Mouse (Mus musculus): ENCODE measurements around the gene Slc5a4b.

Gene Slc5a4b

DNA sequence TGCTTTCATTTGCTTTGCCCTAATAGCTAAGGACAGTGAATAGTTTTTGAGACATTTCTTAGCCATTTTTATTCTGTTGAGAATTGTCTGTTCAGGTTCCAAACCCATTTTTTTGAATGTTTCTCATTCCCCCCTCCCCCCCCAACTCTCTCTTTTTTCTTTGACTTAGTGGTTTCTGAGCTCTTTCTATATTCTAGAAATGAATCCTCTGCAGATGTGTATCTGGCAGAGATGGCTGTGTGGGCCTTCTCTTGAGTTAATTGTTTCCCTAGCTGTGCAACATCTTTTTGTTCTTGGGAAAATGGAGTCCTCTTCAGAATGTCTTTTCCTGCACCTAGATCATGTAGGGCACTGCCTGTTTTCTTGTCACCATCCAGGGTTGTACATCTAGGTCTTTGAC is 75.5 kb downstream of the Slc5a4b start:
- DNase-seq: no peak

DNA sequence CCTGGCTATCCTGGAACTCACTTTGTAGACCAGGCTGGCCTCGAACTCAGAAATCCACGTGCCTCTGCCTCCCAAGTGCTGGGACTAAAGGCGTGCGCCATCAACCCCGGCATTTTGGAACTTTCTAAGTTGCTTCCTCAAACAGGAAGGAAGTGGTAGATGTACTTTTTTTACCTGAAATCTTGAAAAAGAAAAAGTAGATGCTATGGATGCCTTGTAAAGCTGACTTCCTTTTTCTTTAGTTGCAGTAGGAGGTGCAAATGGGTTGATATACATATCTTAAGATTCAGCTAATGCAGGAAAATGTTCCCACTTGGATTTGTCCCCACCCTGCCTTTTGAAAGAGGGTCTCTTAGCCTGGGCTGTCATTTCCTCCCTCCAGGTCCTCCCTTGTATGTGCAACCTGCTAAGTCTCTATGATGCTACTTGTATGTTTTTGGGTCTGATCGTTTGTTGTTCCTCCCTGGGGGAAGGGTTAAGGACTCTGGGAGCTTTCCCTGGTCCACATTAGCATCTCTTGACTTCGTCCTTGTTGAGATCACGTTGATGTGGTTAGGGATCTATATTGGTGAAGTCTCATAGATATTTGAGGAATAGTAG is 76.7 kb downstream of the Slc5a4b start:
- DNase-seq: no peak

DNA sequence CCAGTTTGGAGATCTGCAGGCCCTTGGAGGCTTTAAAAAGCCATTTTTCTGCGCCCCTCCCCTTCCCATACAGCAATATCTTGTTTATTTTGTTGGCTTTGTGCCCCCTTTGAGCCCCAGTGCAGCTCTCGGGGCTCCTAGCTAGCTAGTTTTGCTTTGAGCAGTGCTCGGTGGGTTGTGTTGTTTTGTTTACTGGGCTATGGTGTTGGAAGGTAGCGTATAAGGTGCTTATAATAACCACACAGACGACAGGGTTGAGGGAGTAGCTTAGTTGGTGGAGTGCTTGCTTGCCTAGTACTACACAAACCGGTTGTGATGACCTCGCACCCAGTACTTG is 77.7 kb downstream of the Slc5a4b start:
- DNase-seq: no peak

DNA sequence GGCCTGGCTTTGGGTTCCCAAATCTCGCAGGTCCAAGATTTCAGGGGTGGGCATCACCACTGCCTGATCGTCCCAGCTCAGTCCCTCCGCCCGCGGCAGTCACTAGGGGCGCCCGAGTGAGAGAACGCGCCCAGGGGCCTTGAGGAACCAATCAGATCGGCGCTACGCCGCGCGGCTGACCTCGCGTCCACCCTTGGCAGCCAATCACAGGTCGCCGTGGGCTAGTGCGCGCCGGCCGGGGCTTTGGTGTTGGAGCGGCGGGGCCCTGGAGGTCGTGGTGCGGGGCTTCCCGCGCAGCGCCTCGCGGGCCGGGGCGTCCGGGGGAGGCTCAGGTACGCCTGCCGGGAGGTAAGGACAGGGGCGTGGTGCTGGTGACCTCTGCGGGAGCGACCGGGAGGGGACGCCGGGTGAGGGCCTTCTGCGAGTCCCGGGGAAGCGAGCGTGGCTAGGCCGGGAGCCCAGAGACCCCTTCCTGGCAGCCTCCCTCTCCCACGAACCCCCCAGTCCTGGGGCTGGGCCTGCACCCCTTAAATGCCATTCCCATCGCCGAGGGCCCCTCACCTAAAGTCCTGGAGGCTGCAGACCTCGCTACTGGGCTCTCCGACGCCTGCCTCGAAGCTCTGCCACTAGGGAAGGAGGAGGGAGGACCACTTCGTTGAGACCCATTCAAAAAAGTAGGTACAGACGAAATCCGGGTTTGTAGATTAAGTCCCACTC is 78.2 kb downstream of the Slc5a4b start, which contains the start of gene Zfp280b:
Zfp280b (plus strand) TSS at position 249 of the 717 bp plus-strand sequence.
- DNase-seq: peak; percentile 94

DNA sequence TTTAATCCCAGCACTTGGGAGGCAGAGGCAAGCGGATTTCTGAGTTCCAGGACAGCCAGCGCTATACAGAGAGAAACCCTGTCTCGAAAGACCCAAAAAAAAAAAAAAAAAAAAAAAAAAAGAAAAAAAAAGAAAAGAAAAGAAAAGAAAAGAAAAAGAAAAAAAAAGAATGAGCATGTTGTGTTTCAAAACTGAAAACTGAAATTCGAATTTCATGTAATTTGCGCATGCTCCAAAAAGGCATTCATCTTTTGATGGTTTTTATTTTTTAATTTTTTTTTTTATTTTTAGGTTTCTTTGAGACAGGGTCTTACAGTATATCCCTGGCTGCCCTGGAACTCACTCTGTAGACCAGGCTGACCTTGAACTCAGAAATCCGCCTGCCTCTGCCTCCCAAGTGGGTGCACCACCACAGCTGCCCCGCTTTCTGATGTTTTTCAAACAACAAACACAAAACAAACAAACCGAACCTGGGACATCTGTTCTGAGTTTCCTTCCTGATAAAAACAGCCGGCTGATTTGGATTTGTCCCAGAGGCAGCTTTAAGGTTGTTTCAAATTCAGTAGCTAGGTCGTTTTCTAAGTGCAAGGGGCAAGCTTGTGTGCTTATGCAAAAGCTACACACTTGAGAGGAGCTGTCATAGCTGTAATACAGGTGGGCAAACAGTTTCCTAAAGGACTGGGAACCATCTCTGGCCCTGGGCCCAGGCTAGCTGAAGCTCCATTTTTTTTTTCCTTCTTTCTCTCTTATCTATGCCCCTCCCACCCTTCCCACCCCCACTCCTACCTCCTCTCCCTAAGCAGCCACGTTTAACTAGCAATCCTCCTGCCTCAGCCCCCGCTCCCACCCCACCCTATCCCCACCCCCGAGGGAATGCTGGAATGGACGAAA is 79.0 kb downstream of the Slc5a4b start:
- no peak for DNase-seq

DNA sequence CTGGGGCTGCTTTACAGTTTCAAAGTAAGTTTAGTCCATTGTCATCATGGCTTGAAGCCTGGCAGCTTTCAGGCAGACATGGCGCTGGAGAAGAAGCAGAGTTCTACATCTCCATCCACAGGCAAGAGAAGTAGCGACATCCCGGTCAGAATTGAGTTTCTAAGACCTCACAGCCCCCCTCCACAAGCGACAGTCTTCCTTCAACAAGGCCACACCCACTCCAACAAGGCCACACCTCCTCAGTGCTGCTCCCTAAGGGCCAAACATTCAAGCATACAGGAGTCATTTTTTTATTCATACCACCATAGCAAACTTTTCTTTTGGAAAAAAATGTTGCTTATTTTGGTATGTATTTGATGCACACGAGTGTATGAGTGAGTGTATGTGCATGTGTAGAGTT is 80.3 kb downstream of the Slc5a4b start:
- DNase-seq: no peak

DNA sequence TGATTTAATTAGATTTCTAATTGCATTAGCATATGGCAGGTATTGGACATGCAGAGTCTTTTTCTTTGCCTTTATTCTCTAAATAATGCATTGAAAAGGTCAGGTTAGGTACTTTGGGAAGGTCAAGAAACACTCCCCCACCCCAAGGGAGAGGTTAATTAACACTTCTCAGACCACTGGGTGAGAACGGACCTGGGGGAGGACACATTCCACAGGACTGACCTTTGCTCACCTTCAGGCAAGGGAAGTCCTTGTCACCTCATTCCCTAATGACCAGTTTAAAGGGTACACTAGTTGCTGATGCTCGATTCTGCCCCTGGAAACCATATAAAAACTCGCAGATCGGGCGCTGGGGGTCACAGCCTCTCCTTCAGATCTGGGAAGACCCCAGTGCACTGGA is 81.5 kb downstream of the Slc5a4b start:
- DNase-seq: no peak

DNA sequence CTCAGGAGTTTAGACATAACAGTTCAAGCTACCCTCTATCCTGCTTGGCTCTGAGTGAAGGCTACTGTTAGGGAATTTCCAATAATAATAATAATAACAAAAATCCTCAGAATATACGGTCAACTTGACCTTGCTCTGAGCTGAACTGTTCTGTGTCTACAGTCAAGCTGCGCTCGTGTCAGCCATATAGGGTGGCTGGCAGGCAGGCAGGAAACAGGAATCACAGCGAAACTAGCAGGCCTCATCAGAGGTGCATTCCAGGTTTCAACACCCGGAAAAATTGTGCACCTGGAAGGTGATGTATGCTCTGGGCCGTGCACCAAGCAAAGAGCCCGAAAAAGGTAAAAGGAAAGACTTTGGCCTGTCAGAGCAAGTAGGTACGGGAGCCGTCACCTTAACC is 82.4 kb downstream of the Slc5a4b start:
- DNase-seq: no peak

DNA sequence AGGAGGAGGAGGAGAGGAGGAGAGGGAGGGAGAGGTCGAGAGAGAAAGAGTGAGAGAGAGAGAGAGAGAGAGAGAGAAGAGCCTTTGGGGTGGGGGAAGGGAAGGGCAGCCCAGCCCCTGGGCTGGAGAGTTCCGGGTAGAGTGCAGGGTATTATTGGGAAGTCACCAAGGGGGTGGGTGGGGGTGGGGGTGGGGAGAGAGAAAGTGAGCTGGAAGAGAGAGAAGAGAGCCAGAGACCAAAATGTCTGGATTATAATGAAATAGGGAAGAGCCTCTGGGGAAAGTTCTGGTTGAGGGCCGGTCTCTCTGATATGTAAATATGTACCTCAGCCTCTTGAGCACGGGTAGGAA is 82.8 kb downstream of the Slc5a4b start:
- no peak for DNase-seq

DNA sequence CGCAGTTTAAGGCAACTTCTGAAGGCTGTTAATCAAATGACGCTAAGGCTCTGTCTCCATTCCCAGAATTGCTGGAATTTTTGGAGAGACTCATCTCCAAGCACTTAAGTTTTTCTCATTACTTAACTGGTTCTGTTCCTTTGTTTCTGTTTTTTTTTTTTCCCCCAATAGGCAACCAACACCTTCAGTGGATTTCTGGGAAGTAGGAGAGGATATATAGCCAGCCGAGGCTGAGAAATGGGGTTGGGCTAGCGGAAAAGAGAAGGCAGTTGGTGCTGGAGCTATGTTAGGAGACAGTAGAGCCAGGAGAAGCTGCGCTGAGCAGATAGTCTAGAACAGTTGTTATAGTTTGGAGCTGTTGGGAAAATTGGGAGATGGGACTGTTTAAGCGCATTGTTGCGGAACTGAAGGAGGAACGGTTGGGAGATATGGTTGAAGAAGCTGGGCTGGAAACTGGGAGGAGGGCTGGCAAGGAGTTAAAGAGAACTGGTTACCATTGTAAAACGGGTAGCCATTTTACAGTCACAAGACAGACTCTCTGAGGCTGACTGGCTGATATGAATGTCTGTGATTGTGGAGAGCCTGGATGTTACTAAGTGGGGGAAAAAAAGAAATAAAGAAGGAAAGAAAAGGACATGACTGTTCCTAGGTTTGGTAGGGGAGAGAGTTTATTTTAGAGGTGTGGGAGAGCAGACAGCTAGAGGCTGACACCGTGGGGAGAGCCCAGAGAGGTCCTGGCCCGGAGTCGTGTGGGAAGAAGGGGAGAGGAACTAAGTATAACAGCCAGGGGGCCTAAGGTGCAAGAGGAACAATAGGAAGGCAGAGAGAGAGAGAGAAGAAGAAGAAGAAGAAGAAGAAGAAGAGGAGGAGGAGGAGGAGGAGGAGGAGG is 83.4 kb downstream of the Slc5a4b start:
- DNase-seq: no peak

DNA sequence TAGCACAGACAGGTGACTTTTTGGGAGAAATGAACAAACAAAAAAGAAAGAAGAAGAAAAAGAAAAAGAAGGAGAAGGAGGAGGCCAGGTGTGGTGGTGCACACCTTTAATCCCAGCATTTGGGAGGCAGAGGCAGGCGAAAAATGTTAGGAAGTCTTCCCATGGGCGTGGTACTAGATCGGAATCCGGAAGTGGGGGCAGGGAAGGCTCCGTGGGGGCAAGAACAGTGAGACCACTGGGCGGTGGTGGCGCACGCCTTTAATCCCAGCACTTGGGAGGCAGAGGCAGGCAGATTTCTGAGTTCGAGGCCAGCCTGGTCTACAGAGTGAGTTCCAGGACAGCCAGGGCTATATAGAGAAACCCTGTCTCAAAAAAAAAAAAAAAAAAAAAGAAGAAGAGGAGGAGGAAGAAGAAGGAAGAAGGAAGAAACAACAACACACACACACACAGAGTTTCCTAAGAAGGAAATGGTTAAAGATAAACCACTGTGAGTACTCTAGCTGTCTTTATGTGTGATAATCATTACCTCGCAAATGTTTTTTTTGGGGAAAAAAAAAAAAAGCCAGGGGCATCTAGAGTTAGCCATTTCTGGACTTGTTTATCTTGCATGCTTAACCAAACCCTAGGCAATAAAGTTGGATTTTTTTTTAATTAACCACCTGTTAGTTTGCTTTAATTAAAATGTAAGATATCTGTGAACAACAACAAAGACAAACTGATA is 85.1 kb downstream of the Slc5a4b start:
- DNase-seq: no peak

DNA sequence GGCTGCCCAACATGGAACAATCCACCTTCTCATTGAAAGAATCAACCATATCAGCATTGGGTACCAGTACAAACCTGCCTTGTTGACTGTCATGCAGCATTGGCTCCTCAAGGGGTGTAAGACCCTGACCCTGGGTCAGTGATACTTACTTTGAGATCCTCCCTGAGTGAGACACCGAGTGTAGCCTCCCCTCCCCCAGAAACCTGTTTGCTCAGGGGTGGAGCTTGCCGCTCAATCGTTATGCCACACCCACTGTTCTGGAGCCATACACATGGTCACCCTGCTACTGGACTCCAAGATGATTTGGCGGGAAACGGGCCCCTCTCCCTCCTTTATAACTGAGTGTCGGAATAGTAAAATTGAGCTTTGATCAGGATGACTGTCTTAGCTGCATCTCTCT is 86.8 kb downstream of the Slc5a4b start:
- no peak for DNase-seq

DNA sequence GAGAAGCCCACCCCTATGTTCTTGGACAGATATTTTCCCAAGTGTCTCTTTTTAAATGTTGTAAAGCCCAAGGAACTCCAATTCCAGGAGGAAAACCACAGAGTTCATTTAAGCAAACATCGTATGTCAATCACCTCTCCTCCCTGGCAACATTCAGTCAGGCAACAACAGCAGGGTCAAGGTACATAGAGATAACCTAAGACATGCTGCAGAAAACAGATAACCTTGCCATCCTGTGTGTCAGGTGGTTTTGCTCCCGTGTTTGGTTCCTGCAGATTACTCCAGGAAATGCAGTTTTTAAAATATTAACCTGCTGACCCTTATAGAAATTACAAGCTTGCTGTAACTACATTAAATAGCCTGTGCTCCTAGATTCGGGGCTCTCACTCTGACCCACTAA is 89.0 kb downstream of the Slc5a4b start:
- no peak for DNase-seq

DNA sequence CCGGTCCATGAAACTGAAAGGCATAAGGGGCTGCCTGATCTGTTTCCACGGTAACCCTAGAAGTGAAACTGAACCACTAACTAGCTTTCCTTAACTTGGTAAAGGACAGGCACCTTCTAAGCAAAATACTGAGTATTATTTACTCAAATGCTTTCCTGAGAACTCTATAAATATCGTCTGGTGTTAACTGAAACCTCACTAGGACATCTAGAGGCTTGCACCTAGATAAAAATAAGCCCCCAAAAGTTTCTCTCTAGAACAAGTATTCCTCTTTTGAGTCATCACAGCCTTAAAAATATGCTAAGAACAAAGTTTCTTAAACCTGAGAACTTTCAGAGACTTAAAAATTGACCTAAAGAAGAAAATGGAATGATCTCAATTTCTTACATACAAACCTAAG is 93.9 kb downstream of the Slc5a4b start:
- DNase-seq: no peak

DNA sequence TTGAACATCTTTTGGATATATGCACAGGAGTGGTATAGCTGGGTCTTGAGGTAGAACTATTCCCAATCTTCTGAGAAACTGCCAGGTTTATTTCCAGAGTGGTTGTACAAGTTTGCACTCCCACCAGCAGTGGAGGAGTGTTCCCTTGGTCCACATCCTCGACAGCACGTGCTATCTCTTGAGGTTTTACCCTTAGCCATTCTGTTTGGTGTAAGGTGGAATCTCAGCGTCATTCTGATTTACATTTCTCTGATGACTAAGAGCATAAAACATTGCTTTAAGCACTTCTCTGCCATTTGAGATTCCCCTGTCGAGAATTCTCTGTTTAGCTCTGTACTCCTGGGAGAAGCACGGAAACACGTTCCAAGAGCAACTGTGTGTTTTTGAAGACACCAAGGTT is 97.8 kb downstream of the Slc5a4b start:
- no peak for DNase-seq

DNA sequence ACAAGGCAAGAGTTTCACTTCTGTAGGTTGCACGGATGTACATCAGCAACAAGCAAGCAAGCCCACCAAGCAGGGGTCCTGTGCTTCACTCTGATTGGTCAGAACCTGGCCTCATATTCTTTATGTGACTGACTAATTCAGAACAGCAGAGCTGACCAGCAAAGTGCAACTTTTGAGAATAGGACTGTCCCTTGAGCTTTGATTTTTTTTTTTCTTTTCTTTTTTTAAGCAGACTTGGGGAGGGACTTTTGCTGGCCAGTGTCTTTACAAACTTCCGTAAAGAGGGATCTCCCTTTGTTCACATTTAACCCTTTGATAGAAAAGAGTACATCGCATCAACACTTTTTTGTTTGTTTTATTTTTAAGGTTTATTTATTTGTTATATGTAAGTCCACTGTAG is 100.9 kb downstream of the Slc5a4b start:
- DNase-seq: no peak

All from layer of hippocampus, adult 9-11 months (tissue).